Mouse (Mus musculus) skeletal muscle tissue, postnatal 0 days (tissue): ENCODE measurements around the gene Olfr145. TPM values are rescaled to one million over a fixed set of nuclear protein-coding genes. Genes with fewer than 3 reads are reported as not detected.

Source experiments
- polyA plus RNA-seq: library from polyadenylated mRNA; unstranded; fragments of >200 nt; fragmentation: Nextera tagmentation; extraction: Ambion mirVana; gene quantifications from 2 replicates; pipeline ENCODE4 v1.2.1, GENCODE M21; 2015

The Olfr145 gene
- polyA plus RNA-seq: not detected in 2 replicates

DNA sequence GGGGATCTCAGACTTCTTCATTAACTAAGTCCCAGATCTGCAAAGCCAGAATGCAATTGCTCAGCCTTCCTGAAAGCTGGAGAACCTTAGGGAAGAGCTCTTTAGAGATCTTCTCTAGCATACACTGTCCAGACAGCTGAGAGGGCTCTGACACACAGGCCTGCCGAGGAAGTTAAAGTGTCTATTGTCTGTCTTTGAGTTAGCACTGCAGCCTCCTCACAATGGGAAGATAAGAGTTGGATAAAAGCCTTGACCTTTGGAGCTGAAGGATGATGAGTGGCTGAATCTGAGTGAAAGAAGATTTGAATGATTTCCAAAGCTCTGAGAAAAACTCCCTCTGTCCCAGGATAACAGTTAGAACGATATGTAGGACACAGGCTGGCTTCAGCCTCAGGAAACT lies at the start of gene Olfr145:
Olfr145 (plus strand) TSS at position 64 of the 400 bp plus-strand sequence.

DNA sequence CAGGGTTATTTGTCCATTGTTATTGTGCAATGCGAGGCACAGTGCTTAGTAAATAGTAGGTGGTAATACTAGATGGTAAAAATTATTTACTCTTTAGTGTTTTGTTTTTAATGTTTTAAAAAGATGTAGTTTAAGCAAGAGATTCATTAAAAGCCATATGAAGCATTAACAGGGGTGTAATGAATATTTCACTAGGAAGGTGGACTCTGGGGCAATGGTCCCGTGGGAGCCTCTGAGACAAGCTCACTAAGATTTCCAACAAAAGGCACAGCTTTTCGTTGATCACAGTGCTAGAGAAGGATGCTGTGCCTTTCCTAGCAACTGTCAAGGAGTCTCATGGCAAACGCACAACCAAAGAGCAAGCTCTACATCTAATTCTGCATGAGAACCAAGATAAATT lies 42.6 kb upstream of the Olfr145 start, which contains the start of gene Olfr877:
Olfr877 (plus strand) TSS at position 301 of the 400 bp plus-strand sequence.

DNA sequence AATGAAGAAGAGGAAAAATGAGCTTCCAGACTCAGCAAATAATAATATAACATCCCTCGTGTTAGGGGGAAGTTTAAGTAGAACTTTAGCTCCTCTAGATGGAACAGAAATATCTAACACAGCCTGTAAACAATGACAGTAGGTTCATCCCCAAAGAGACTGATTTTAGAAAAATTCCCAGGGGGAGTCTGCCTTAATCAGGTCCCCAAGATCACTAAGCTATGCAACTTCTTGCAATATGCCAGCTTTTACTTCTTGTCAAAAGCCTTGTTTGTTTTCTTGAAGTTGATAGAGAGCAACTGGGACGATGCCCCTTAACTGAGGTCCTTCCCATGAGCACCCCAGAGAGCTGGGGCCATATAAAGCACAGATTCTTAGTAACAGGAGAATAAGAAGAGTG lies 21.0 kb downstream of the Olfr145 start, which contains the start of gene Olfr878:
Olfr878 (plus strand) TSS at position 301 of the 400 bp plus-strand sequence.

Other genes starting within 250 kb of the Olfr145 start
- gene Tbrg1, start 239.4 kb upstream of the Olfr145 start, polyA plus RNA-seq: 89.1 and 99.7 TPM in 2 replicates
- 0.58 TPM in 1 of 2 replicates, not detected in the other for gene Panx3, start 227.5 kb upstream of the Olfr145 start, polyA plus RNA-seq
- not detected in 2 replicates for gene Olfr160, start 180.5 kb upstream of the Olfr145 start, polyA plus RNA-seq
- gene Olfr874, start 151.6 kb upstream of the Olfr145 start, polyA plus RNA-seq: not detected in 2 replicates
- gene Olfr875, start 124.9 kb upstream of the Olfr145 start, polyA plus RNA-seq: not detected in 2 replicates
- gene Olfr876, start 93.7 kb upstream of the Olfr145 start, polyA plus RNA-seq: not detected in 2 replicates
- not detected in 2 replicates for gene Olfr877, start 42.5 kb upstream of the Olfr145 start, polyA plus RNA-seq
- not detected in 2 replicates for gene Olfr878, start 21.1 kb downstream of the Olfr145 start, polyA plus RNA-seq
- gene Olfr881, start 95.1 kb downstream of the Olfr145 start, polyA plus RNA-seq: not detected in 2 replicates
- not detected in 2 replicates for gene Olfr883, start 129.1 kb downstream of the Olfr145 start, polyA plus RNA-seq
- gene Olfr884, start 149.8 kb downstream of the Olfr145 start, polyA plus RNA-seq: not detected in 2 replicates
- not detected in 2 replicates for gene Olfr885, start 164.6 kb downstream of the Olfr145 start, polyA plus RNA-seq
- gene Olfr887, start 187.3 kb downstream of the Olfr145 start, polyA plus RNA-seq: not detected in 2 replicates
- not detected in 2 replicates for gene Olfr888, start 211.4 kb downstream of the Olfr145 start, polyA plus RNA-seq
- gene Olfr889, start 218.5 kb downstream of the Olfr145 start, polyA plus RNA-seq: 0.02 and 0.03 TPM in 2 replicates
- not detected in 2 replicates for gene Olfr890, start 245.8 kb downstream of the Olfr145 start, polyA plus RNA-seq